Mouse (Mus musculus): ENCODE data around the gene Ror1. TPM values are rescaled to one million over a fixed set of nuclear protein-coding genes. Genes with fewer than 3 reads are reported as not detected.

Gene Ror1
- total and polyA plus RNA-seq, 2 experiments from 2014 or later, result 0.80 to 2.4 TPM

- H3K9me3 ChIP-seq (ENCODE audit: low read length), result no peaks in the 10 kb centered on the region
- no peak overlapping the region for H3K4me3 ChIP-seq (ENCODE audit: low read depth, low read length)
- no peak for DNase-seq
- 91% methylated on average over 3 of the region's 3 CpGs for WGBS
- no peaks in the 10 kb centered on the region for H3K36me3 ChIP-seq (ENCODE audit: insufficient read depth)
- H3K4me2 ChIP-seq (ENCODE audit: low read depth), result no peak overlapping the region
- H3K27me3 ChIP-seq (ENCODE audit: insufficient read depth, low read length), result no peaks in the 10 kb centered on the region
- no peak overlapping the region for H3K9ac ChIP-seq
- TF ChIP-seq CTCF (IDR thresholded peaks at IDR 0.05; ENCODE audit: low read depth), result no peak
- no peaks in the 10 kb centered on the region for H3K4me1 ChIP-seq (ENCODE audit: insufficient read depth)
- no peak overlapping the region for H3K27ac ChIP-seq (ENCODE audit: low read depth, low read length)
- ATAC-seq, result no peak
Measured at GRCm38 (mm10) chr4:100231906-100232305, 136.3 kb downstream of the Ror1 start.

GRCm38 (mm10) chr4:100232541-100232940 lies 136.9 kb downstream of the Ror1 start:
- ATAC-seq (no peak), DNase-seq (no peak)
- Histone ChIP-seq H3K4me1 (ENCODE audit: insufficient read depth) (no peaks in the 10 kb centered on the region), H3K36me3 (ENCODE audit: insufficient read depth) (no peaks in the 10 kb centered on the region), H3K9me3 (ENCODE audit: low read length) (no peaks in the 10 kb centered on the region), H3K27me3 (ENCODE audit: insufficient read depth, low read length) (no peaks in the 10 kb centered on the region), H3K4me2 (ENCODE audit: low read depth) (no peak overlapping the region), H3K4me3 (ENCODE audit: low read depth, low read length) (no peak overlapping the region), H3K9ac (no peak overlapping the region), H3K27ac (ENCODE audit: low read depth, low read length) (no peak overlapping the region)
- 94% methylated on average over 7 of the region's 7 CpGs for WGBS
- no peak for TF ChIP-seq CTCF (IDR thresholded peaks at IDR 0.05; ENCODE audit: low read depth)

GRCm38 (mm10) chr4:100233770-100234169 lies 138.2 kb downstream of the Ror1 start:
- no peak overlapping the region for H3K9ac ChIP-seq
- no peak overlapping the region for H3K4me3 ChIP-seq (ENCODE audit: low read depth, low read length)
- no peaks in the 10 kb centered on the region for H3K36me3 ChIP-seq (ENCODE audit: insufficient read depth)
- no peak overlapping the region for H3K27ac ChIP-seq (ENCODE audit: low read depth, low read length)
- no peaks in the 10 kb centered on the region for H3K4me1 ChIP-seq (ENCODE audit: insufficient read depth)
- ATAC-seq (no peak), DNase-seq (no peak)
- H3K27me3 ChIP-seq (ENCODE audit: insufficient read depth, low read length), result no peaks in the 10 kb centered on the region
- H3K4me2 ChIP-seq (ENCODE audit: low read depth), result no peak overlapping the region
- no peaks in the 10 kb centered on the region for H3K9me3 ChIP-seq (ENCODE audit: low read length)
- no peak for TF ChIP-seq CTCF (IDR thresholded peaks at IDR 0.05; ENCODE audit: low read depth)
- 93% methylated on average over 10 of the region's 10 CpGs for WGBS

GRCm38 (mm10) chr4:100236339-100236738 lies 140.7 kb downstream of the Ror1 start:
- no peaks in the 10 kb centered on the region for H3K9me3 ChIP-seq (ENCODE audit: low read length)
- TF ChIP-seq CTCF (IDR thresholded peaks at IDR 0.05; ENCODE audit: low read depth), result no peak
- WGBS, result 86% methylated on average over 3 of the region's 3 CpGs
- H3K27ac ChIP-seq (ENCODE audit: low read depth, low read length), result no peak overlapping the region
- no peak overlapping the region for H3K4me2 ChIP-seq (ENCODE audit: low read depth)
- ATAC-seq, result no peak
- H3K36me3 ChIP-seq (ENCODE audit: insufficient read depth), result no peaks in the 10 kb centered on the region
- no peak overlapping the region for H3K9ac ChIP-seq
- no peak for DNase-seq
- no peak overlapping the region for H3K4me3 ChIP-seq (ENCODE audit: low read depth, low read length)
- H3K27me3 ChIP-seq (ENCODE audit: insufficient read depth, low read length), result no peaks in the 10 kb centered on the region
- H3K4me1 ChIP-seq (ENCODE audit: insufficient read depth), result no peaks in the 10 kb centered on the region

GRCm38 (mm10) chr4:100242061-100242756 lies 146.6 kb downstream of the Ror1 start:
- no peak for TF ChIP-seq CTCF (IDR thresholded peaks at IDR 0.05; ENCODE audit: low read depth)
- no peak overlapping the region for H3K4me3 ChIP-seq (ENCODE audit: low read depth, low read length)
- H3K4me1 ChIP-seq (ENCODE audit: insufficient read depth), result no peaks in the 10 kb centered on the region
- DNase-seq, result no peak
- no peaks in the 10 kb centered on the region for H3K9me3 ChIP-seq (ENCODE audit: low read length)
- ATAC-seq, result no peak
- no peak overlapping the region for H3K27ac ChIP-seq (ENCODE audit: low read depth, low read length)
- no peak overlapping the region for H3K9ac ChIP-seq
- H3K36me3 ChIP-seq (ENCODE audit: insufficient read depth), result no peaks in the 10 kb centered on the region
- no peaks in the 10 kb centered on the region for H3K27me3 ChIP-seq (ENCODE audit: insufficient read depth, low read length)
- 77% methylated on average over 6 of the region's 6 CpGs for WGBS
- no peak overlapping the region for H3K4me2 ChIP-seq (ENCODE audit: low read depth)

- Histone ChIP-seq H3K27me3 (ENCODE audit: insufficient read depth, low read length) (no peaks in the 10 kb centered on the region), H3K9ac (no peak overlapping the region), H3K4me1 (ENCODE audit: insufficient read depth) (no peaks in the 10 kb centered on the region), H3K9me3 (ENCODE audit: low read length) (no peaks in the 10 kb centered on the region), H3K36me3 (ENCODE audit: insufficient read depth) (no peaks in the 10 kb centered on the region), H3K27ac (ENCODE audit: low read depth, low read length) (no peak overlapping the region), H3K4me2 (ENCODE audit: low read depth) (no peak overlapping the region), H3K4me3 (ENCODE audit: low read depth, low read length) (no peak overlapping the region)
- ATAC-seq (no peak), DNase-seq (no peak)
- 90% methylated on average over 8 of the region's 8 CpGs for whole genome bisulfite sequencing
- no peak for TF ChIP-seq CTCF (IDR thresholded peaks at IDR 0.05; ENCODE audit: low read depth)
Measured at GRCm38 (mm10) chr4:100244250-100244649, 148.7 kb downstream of the Ror1 start.

GRCm38 (mm10) chr4:100244701-100245100 lies 149.1 kb downstream of the Ror1 start:
- no peak overlapping the region for H3K4me2 ChIP-seq (ENCODE audit: low read depth)
- H3K9me3 ChIP-seq (ENCODE audit: low read length), result no peaks in the 10 kb centered on the region
- ATAC-seq, result no peak
- no peak overlapping the region for H3K9ac ChIP-seq
- H3K4me3 ChIP-seq (ENCODE audit: low read depth, low read length), result no peak overlapping the region
- H3K4me1 ChIP-seq (ENCODE audit: insufficient read depth), result no peaks in the 10 kb centered on the region
- TF ChIP-seq CTCF (IDR thresholded peaks at IDR 0.05; ENCODE audit: low read depth), result no peak
- WGBS, result 81% methylated on average over 6 of the region's 6 CpGs
- no peaks in the 10 kb centered on the region for H3K36me3 ChIP-seq (ENCODE audit: insufficient read depth)
- no peak overlapping the region for H3K27ac ChIP-seq (ENCODE audit: low read depth, low read length)
- H3K27me3 ChIP-seq (ENCODE audit: insufficient read depth, low read length), result no peaks in the 10 kb centered on the region
- DNase-seq, result no peak
